Mouse (Mus musculus) left cerebral cortex, adult 18-20 months (tissue): ENCODE results near the gene Rgma. TPM values are rescaled to one million over a fixed set of nuclear protein-coding genes. Genes with fewer than 3 reads are reported as not detected.

Source experiments
- DNase-seq, 2 experiments: peaks; one replicate each; pipeline ENCODE4 v3.0.0; 2021 to 2022; ENCODE audit warnings: low spot score in 2 of 2, mixed read lengths in 1 of 2
- total RNA-seq, 2 experiments: library from RNA; stranded (reverse); gene quantifications; 2 replicates each; pipeline ENCODE4 v1.2.3; 2021

Gene Rgma
- total RNA-seq, 2 experiments from 2014 or later: 51.3 to 55.2 TPM

- DNase-seq: peak; percentile 81 to 90
These were observed 24.3 kb downstream of the Rgma start for GRCm38 (mm10) chr7:73399501-73400044.

- no peak for DNase-seq
These were observed 25.0 kb downstream of the Rgma start for GRCm38 (mm10) chr7:73400051-73400916.

- DNase-seq: no peak
These were observed 26.8 kb downstream of the Rgma start for GRCm38 (mm10) chr7:73402106-73402505.

GRCm38 (mm10) chr7:73402671-73403070, 27.4 kb downstream of the Rgma start:
- no peak for DNase-seq

- DNase-seq: no peak
These were observed 28.2 kb downstream of the Rgma start for GRCm38 (mm10) chr7:73403538-73403937.

GRCm38 (mm10) chr7:73405550-73405949, 30.2 kb downstream of the Rgma start:
- no peak for DNase-seq

- DNase-seq: no peak
These were observed 36.2 kb downstream of the Rgma start for GRCm38 (mm10) chr7:73411523-73411922.

- DNase-seq: no peak
These were observed 36.7 kb downstream of the Rgma start for GRCm38 (mm10) chr7:73411986-73412385.

GRCm38 (mm10) chr7:73412419-73412818, 37.1 kb downstream of the Rgma start:
- no peak for DNase-seq

- no peak for DNase-seq
These were observed 38.9 kb downstream of the Rgma start for GRCm38 (mm10) chr7:73414192-73414591.

GRCm38 (mm10) chr7:73419375-73419774, 44.1 kb downstream of the Rgma start:
- DNase-seq: no peak

GRCm38 (mm10) chr7:73420827-73421226, 45.5 kb downstream of the Rgma start:
- DNase-seq: no peak

- no peak for DNase-seq
These were observed 46.1 kb downstream of the Rgma start for GRCm38 (mm10) chr7:73421278-73422015.

- peak; percentile 88 for DNase-seq
These were observed 47.2 kb downstream of the Rgma start for GRCm38 (mm10) chr7:73422223-73423113.

GRCm38 (mm10) chr7:73423236-73423635, 47.9 kb downstream of the Rgma start:
- peak; percentile 62 to 73 for DNase-seq

- DNase-seq: no peak
These were observed 48.9 kb downstream of the Rgma start for GRCm38 (mm10) chr7:73424243-73424642.

GRCm38 (mm10) chr7:73424705-73425104, 49.4 kb downstream of the Rgma start:
- no peak for DNase-seq

- DNase-seq: no peak
These were observed 50.1 kb downstream of the Rgma start for GRCm38 (mm10) chr7:73425451-73425850.

GRCm38 (mm10) chr7:73426235-73426634, 50.9 kb downstream of the Rgma start:
- DNase-seq: no peak

- no peak for DNase-seq
These were observed 51.6 kb downstream of the Rgma start for GRCm38 (mm10) chr7:73426752-73427386.
